18 mouse cellular contexts compared by ENCODE assay signal in genomic region chr10:61830817-61831216, GRCm38 (mm10). TPM values are rescaled to one million over a fixed set of nuclear protein-coding genes. Genes with fewer than 3 reads are reported as not detected.
DNase-seq lines count a peak whose midpoint lies in the region; ATAC-seq and TF ChIP-seq lines count a peak whose summit lies in the region.
"Had no signal": no experiment of that assay in that cellular context is flagged by ENCODE, and none has a peak within 500 bp of the region (broad histone marks: within the 10 kb centered on the region; RNA-seq: fewer than 3 reads in every experiment).

No protein-coding gene starts in this region.

- TF ChIP-seq EP300 in ES-Bruce4 (IDR thresholded peaks at IDR 0.05; ENCODE audit: insufficient read depth, low read depth, low read length), result no peak

- H3K9me3 ChIP-seq in kidney, postnatal 0 days (replicated peaks; ENCODE audit: low read length), result no peaks in the 10 kb centered on the region
- no peaks in the 10 kb centered on the region for H3K9me3 ChIP-seq in ES-Bruce4 (replicated peaks; ENCODE audit: control insufficient read depth, insufficient read depth, low read length, poor library complexity, severe bottlenecking)
- H3K9me3 ChIP-seq in ES-E14 (ENCODE audit: control insufficient read depth, insufficient read depth, low read depth, low read length), result no peaks in the 10 kb centered on the region
- no peaks in the 10 kb centered on the region for H3K9me3 ChIP-seq in limb, embryonic 13.5 days
- H3K9me3 ChIP-seq: heart, embryonic 10.5 days; liver, embryonic 13.5 days had no signal

- TF ChIP-seq CTCF in kidney, postnatal 0 days (IDR thresholded peaks at IDR 0.05; ENCODE audit: low read depth), result no peak
- TF ChIP-seq CTCF in ES-Bruce4 (IDR thresholded peaks at IDR 0.05; ENCODE audit: low read depth, low read length), result no peak

- H3K4me1 ChIP-seq in kidney, postnatal 0 days (replicated peaks; ENCODE audit: insufficient read depth, low read length), result no peaks in the 10 kb centered on the region; the same call in 1 of the 2 replicates
- H3K4me1 ChIP-seq in ES-Bruce4 (ENCODE audit: control insufficient read depth, insufficient read depth, low read length) (peaks cover 11% of the 10 kb centered on the region), ES-E14 (ENCODE audit: control insufficient read depth in 2 of 2, insufficient read depth in 2 of 2, low read length in 2 of 2, poor library complexity in 1 of 2) (peaks cover 20 to 58% of the 10 kb centered on the region in 2 experiments)
- peaks cover 55% of the 10 kb centered on the region for H3K4me1 ChIP-seq in limb, embryonic 13.5 days
- H3K4me1 ChIP-seq: liver, embryonic 13.5 days had no signal

- in situ Hi-C loops in ES-E14 (cut with MboI; ENCODE audit: low sequenced_read_pairs in 2 of 2, unreplicated experiment in 2 of 2), result no loop called here

- no peak for TF ChIP-seq POLR2A in ES-Bruce4 (IDR thresholded peaks at IDR 0.05; ENCODE audit: insufficient read depth, low read length)

- WGBS in kidney, postnatal 0 days, result 48% methylated on average over 9 of the region's 9 CpGs
- WGBS in limb, embryonic 13.5 days, result 44% methylated on average over 9 of the region's 9 CpGs

- H3K36me3 ChIP-seq in kidney, postnatal 0 days (ENCODE audit: insufficient read depth, low read length), result no peaks in the 10 kb centered on the region
- no peaks in the 10 kb centered on the region for H3K36me3 ChIP-seq in ES-Bruce4 (ENCODE audit: control insufficient read depth, insufficient read depth, low read length, poor library complexity, severe bottlenecking)
- no peaks in the 10 kb centered on the region for H3K36me3 ChIP-seq in ES-E14 (ENCODE audit: control insufficient read depth, insufficient read depth, low read length, poor library complexity, severe bottlenecking)
- no peaks in the 10 kb centered on the region for H3K36me3 ChIP-seq in limb, embryonic 13.5 days
- H3K36me3 ChIP-seq: heart, embryonic 10.5 days; liver, embryonic 13.5 days had no signal

- peak; percentile 73 for DNase-seq in kidney, postnatal 0 days (ENCODE audit: low spot score)
- no peak for DNase-seq in kidney, postnatal 10 days
- DNase-seq in ES-E14 (ENCODE audit: low read depth, low spot score), result peak; percentile 63
- no peak for DNase-seq in spleen, postnatal 14 days (ENCODE audit: low spot score in 2 of 2)
- DNase-seq: cerebellum, adult 2 months; gastrocnemius, postnatal 14 days; heart, postnatal 36 days; layer of hippocampus, adult 9-11 months; liver, embryonic 13.5 days; right cerebral cortex, postnatal 14 days had no signal

- H3K4me3 ChIP-seq in kidney, postnatal 0 days (replicated peaks; ENCODE audit: low read depth, low read length), result no peak overlapping the region
- peak overlapping the region; percentile 42 for H3K4me3 ChIP-seq in ES-Bruce4 (ENCODE audit: low read depth, low read length)
- H3K4me3 ChIP-seq in ES-E14 (ENCODE audit: insufficient read depth in 1 of 2, low read depth in 1 of 2, low read length in 2 of 2, poor library complexity in 1 of 2, severe bottlenecking in 1 of 2), result peak overlapping the region; percentile 6 to 23; a peak in 3 of 4 replicates
- no peak overlapping the region for H3K4me3 ChIP-seq in limb, embryonic 13.5 days
- H3K4me3 ChIP-seq: heart, embryonic 10.5 days; liver, embryonic 13.5 days had no signal

- no peak overlapping the region for H3K9ac ChIP-seq in kidney, postnatal 0 days (ENCODE audit: low read depth, low read length)
- H3K9ac ChIP-seq in ES-Bruce4 (ENCODE audit: low read depth, poor library complexity, severe bottlenecking) (no peak overlapping the region), ES-E14 (ENCODE audit: insufficient read depth, low read depth, low read length, poor library complexity, severe bottlenecking) (0 out of 2 replicates have a peak overlapping the region, but pooled peaks have one; percentile 16)
- H3K9ac ChIP-seq in limb, embryonic 13.5 days, result no peak overlapping the region
- H3K9ac ChIP-seq: liver, embryonic 13.5 days had no signal

- no peak for ATAC-seq in kidney, postnatal 0 days (replicated peaks; ENCODE audit: low FRiP score, low read depth)
- 0 out of 2 replicates have a peak, but pooled peaks have one; percentile 60 for ATAC-seq in limb, embryonic 13.5 days (ENCODE audit: low FRiP score, low read depth)
- ATAC-seq in erythroid progenitor cell, adult 5-6 weeks (replicated peaks; ENCODE audit: low FRiP score, poor library complexity, severe bottlenecking), result no peak
- ATAC-seq: CD4-positive, CD25-positive, alpha-beta regulatory T cell, adult 4 months; hindbrain, embryonic 16.5 days; midbrain, embryonic 16.5 days; Patski had no signal

- no peak overlapping the region for H3K4me2 ChIP-seq in kidney, postnatal 0 days (ENCODE audit: low read length)
- peak overlapping the region; percentile 30 for H3K4me2 ChIP-seq in limb, embryonic 13.5 days (replicated peaks)
- H3K4me2 ChIP-seq: liver, embryonic 13.5 days had no signal

- H3K27ac ChIP-seq in kidney, postnatal 0 days, result no peak overlapping the region
- H3K27ac ChIP-seq in ES-Bruce4 (ENCODE audit: insufficient read depth, low read length) (0 out of 2 replicates have a peak overlapping the region, but pooled peaks have one; percentile 13), ES-E14 (ENCODE audit: insufficient read depth, low read depth, low read length, poor library complexity, severe bottlenecking) (peak overlapping the region; percentile 3; the same call in 1 of the 2 replicates)
- peak overlapping the region; percentile 49; the same call in 1 of the 2 replicates for H3K27ac ChIP-seq in limb, embryonic 13.5 days
- H3K27ac ChIP-seq: heart, embryonic 10.5 days; liver, embryonic 13.5 days had no signal

- H3K27me3 ChIP-seq in kidney, postnatal 0 days (ENCODE audit: insufficient read depth, low read length), result no peaks in the 10 kb centered on the region
- no peaks in the 10 kb centered on the region for H3K27me3 ChIP-seq in ES-Bruce4 (ENCODE audit: control insufficient read depth, insufficient read depth, low read length, poor library complexity, severe bottlenecking)
- H3K27me3 ChIP-seq in limb, embryonic 13.5 days, result no peaks in the 10 kb centered on the region
- H3K27me3 ChIP-seq: liver, embryonic 13.5 days had no signal

TF ChIP-seq in ES-E14, 5 proteins besides CTCF, POLR2A, EP300 and RAD21:
- TF ChIP-seq CHD2 (IDR thresholded peaks at IDR 0.05; ENCODE audit: low read depth, low read length) (peak; percentile 71), ZC3H11A (IDR thresholded peaks at IDR 0.05; ENCODE audit: borderline replicate concordance, low read depth, low read length) (no peak)

RNA-seq across cellular contexts. Expression of gene H2afy2, which starts 46.9 kb away (rescaled TPM):
- 83.0 and 87.4 TPM in 2 replicates for polyA plus RNA-seq in kidney, postnatal 0 days (2015; fragmentation: Nextera tagmentation; extraction: Ambion mirVana)
- polyA plus RNA-seq in ES-Bruce4 (2011; ENCODE audit: insufficient read depth, insufficient read length, low read depth, missing spikeins), result 16.8 and 21.6 TPM in 2 replicates
- total RNA-seq in ES-E14 (2012; rRNA removed), result 18.7 and 25.7 TPM in 2 replicates
- polyA plus RNA-seq in limb, embryonic 13.5 days (2015; fragmentation: Nextera tagmentation; extraction: Ambion mirVana), result 266 and 267 TPM in 2 replicates
- total RNA-seq in erythroid progenitor cell, adult 5-6 weeks (2015; ENCODE audit: low replicate concordance), result not detected in 2 replicates
- not detected in 2 replicates for total RNA-seq in erythroid progenitor cell, adult 5-6 weeks (2017; ENCODE audit: low replicate concordance)
- polyA plus RNA-seq: CD4-positive, CD25-positive, alpha-beta regulatory T cell, adult 4 months had no signal

Comparison
In these comparisons a context has a peak if more than half of its experiments do, and no peak if none do; other contexts are left out.
1. DNase-seq: peak in kidney, postnatal 0 days (single experiment) and ES-E14 (single experiment); none in kidney, postnatal 10 days (single experiment) and spleen, postnatal 14 days (0 of 2).
2. H3K4me3 ChIP-seq: peak in ES-Bruce4 (single experiment) and ES-E14 (2 of 2); none in kidney, postnatal 0 days (single experiment) and limb, embryonic 13.5 days (single experiment).